Mouse (Mus musculus): ENCODE results near the gene Abtb2. TPM values are rescaled to one million over a fixed set of nuclear protein-coding genes. Genes with fewer than 3 reads are reported as not detected.
"Not testable (repeated sequence)": the region's sequence is repeated elsewhere in the genome, so short reads cannot be mapped to it uniquely, and the experiment has no call there.

The Abtb2 gene
- 13.8 and 16.5 TPM in 2 replicates for polyA plus RNA-seq (2015; fragmentation: Nextera tagmentation; extraction: Ambion mirVana)

- H3K9ac ChIP-seq: peak within 1 kb of the TSS; percentile 56
- H3K9me3 ChIP-seq (replicated peaks): no peaks in the 10 kb centered on the region
- peak within 1 kb of the TSS; percentile 96 for H3K4me2 ChIP-seq (replicated peaks)
- peak; percentile 95 for ATAC-seq (ENCODE audit: insufficient number of reproducible peaks, low FRiP score, low TSS enrichment, low read depth)
- peak within 1 kb of the TSS; percentile 91 for H3K27ac ChIP-seq (replicated peaks)
- peak within 1 kb of the TSS; percentile 79 for H3K4me3 ChIP-seq (replicated peaks)
- under 1% methylated on average over 34 of the region's 34 CpGs for WGBS
- peaks cover 47% of the 10 kb centered on the region for H3K4me1 ChIP-seq
- no peaks in the 10 kb centered on the region for H3K36me3 ChIP-seq
- peaks cover 6% of the 10 kb centered on the region for H3K27me3 ChIP-seq
Observed at GRCm38 (mm10) chr2:103565732-103566422, at the start of gene Abtb2. TSS of gene Abtb2 (plus strand) at chr2:103566310.

GRCm38 (mm10) chr2:103516472-103516871, 49.6 kb upstream of the Abtb2 start:
- WGBS: 19% methylated on average over 1 of the region's 1 CpGs
- Histone ChIP-seq H3K4me2 (replicated peaks) (no peak overlapping the region), H3K27me3 (no peaks in the 10 kb centered on the region), H3K9me3 (replicated peaks) (no peaks in the 10 kb centered on the region), H3K36me3 (no peaks in the 10 kb centered on the region), H3K4me1 (no peaks in the 10 kb centered on the region), H3K4me3 (replicated peaks) (no peak overlapping the region), H3K9ac (no peak overlapping the region), H3K27ac (replicated peaks) (no peak overlapping the region)
- ATAC-seq (ENCODE audit: insufficient number of reproducible peaks, low FRiP score, low TSS enrichment, low read depth): no peak

DNA sequence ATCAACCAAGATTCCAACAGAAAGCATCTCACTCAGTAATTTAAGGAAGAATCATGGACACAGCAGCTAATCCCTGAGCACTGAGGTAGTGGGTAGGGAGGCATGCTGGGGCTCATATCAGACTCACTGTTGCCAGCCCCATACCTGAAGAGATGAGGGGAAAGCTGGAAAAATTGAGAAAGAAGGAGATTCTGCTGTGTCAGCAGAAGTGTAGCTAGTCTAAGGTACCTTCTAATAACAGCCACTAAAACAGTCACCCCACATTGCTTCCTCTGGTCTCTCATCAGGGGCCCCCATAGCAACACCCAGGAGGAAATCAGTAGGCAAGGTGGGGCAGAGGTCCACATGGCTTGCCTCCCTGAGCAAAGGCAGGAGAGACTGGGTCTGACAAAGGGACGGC, 40.5 kb upstream of the Abtb2 start:
- 83% methylated on average over 1 of the region's 1 CpGs for WGBS
- no peaks in the 10 kb centered on the region for H3K36me3 ChIP-seq
- H3K4me1 ChIP-seq: no peaks in the 10 kb centered on the region
- no peak overlapping the region for H3K27ac ChIP-seq (replicated peaks)
- no peak for ATAC-seq (ENCODE audit: insufficient number of reproducible peaks, low FRiP score, low TSS enrichment, low read depth)
- no peaks in the 10 kb centered on the region for H3K27me3 ChIP-seq
- no peak overlapping the region for H3K4me3 ChIP-seq (replicated peaks)
- no peak overlapping the region for H3K9ac ChIP-seq
- H3K9me3 ChIP-seq (replicated peaks): no peaks in the 10 kb centered on the region
- H3K4me2 ChIP-seq (replicated peaks): no peak overlapping the region

GRCm38 (mm10) chr2:103547132-103547531, 19.0 kb upstream of the Abtb2 start:
- no peak for ATAC-seq (ENCODE audit: insufficient number of reproducible peaks, low FRiP score, low TSS enrichment, low read depth)
- H3K36me3 ChIP-seq: no peaks in the 10 kb centered on the region
- 13% methylated on average over 2 of the region's 2 CpGs for WGBS
- H3K27ac ChIP-seq (replicated peaks): no peak overlapping the region
- H3K9me3 ChIP-seq (replicated peaks): no peaks in the 10 kb centered on the region
- no peak overlapping the region for H3K9ac ChIP-seq
- H3K4me3 ChIP-seq (replicated peaks): no peak overlapping the region
- H3K4me2 ChIP-seq (replicated peaks): no peak overlapping the region
- no peaks in the 10 kb centered on the region for H3K4me1 ChIP-seq
- no peaks in the 10 kb centered on the region for H3K27me3 ChIP-seq

- WGBS: 82% methylated on average over 2 of the region's 2 CpGs
- not testable (repeated sequence) for H3K9ac ChIP-seq; H3K4me1 ChIP-seq; ATAC-seq (ENCODE audit: insufficient number of reproducible peaks, low FRiP score, low TSS enrichment, low read depth); H3K9me3 ChIP-seq (replicated peaks); H3K27ac ChIP-seq (replicated peaks); H3K36me3 ChIP-seq; H3K4me3 ChIP-seq (replicated peaks); H3K27me3 ChIP-seq; H3K4me2 ChIP-seq (replicated peaks)
Observed at GRCm38 (mm10) chr2:103550301-103550700, 15.8 kb upstream of the Abtb2 start.

DNA sequence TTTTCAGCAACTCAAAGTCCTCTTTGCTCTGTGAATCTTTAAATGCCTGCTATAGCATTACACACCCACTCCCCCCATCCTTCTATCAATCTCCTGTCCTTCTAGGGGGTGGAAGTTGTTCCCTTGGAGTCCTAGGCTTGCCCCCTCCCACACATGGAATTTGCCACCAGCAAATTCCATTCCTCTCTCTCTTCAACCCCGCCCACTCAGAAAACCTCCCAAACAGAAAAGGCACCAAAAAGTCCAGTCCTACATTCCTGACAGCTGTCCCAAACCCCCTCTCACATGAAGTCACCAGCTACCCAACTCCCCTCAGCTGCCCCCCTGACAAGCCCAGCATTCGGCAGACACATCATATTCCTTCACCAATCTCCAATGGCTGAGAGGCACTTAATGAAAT, 12.1 kb upstream of the Abtb2 start:
- 31% methylated on average over 2 of the region's 2 CpGs for WGBS
- no peak for ATAC-seq (ENCODE audit: insufficient number of reproducible peaks, low FRiP score, low TSS enrichment, low read depth)
- H3K4me1 ChIP-seq: no peaks in the 10 kb centered on the region

GRCm38 (mm10) chr2:103556125-103556877, 9.8 kb upstream of the Abtb2 start:
- no peak overlapping the region for H3K9ac ChIP-seq
- 49% methylated on average over 10 of the region's 10 CpGs for WGBS
- no peaks in the 10 kb centered on the region for H3K9me3 ChIP-seq (replicated peaks)
- H3K36me3 ChIP-seq: no peaks in the 10 kb centered on the region
- no peaks in the 10 kb centered on the region for H3K4me1 ChIP-seq
- H3K4me3 ChIP-seq (replicated peaks): no peak overlapping the region
- H3K4me2 ChIP-seq (replicated peaks): no peak overlapping the region
- ATAC-seq (ENCODE audit: insufficient number of reproducible peaks, low FRiP score, low TSS enrichment, low read depth): no peak
- no peak overlapping the region for H3K27ac ChIP-seq (replicated peaks)
- no peaks in the 10 kb centered on the region for H3K27me3 ChIP-seq

More for the DNA sequence above, 12.1 kb upstream of the Abtb2 start:
- H3K4me2 ChIP-seq (replicated peaks): no peak overlapping the region
- no peak overlapping the region for H3K9ac ChIP-seq
- no peaks in the 10 kb centered on the region for H3K9me3 ChIP-seq (replicated peaks)
- H3K4me3 ChIP-seq (replicated peaks): no peak overlapping the region
- H3K27ac ChIP-seq (replicated peaks): no peak overlapping the region
- H3K27me3 ChIP-seq: no peaks in the 10 kb centered on the region
- no peaks in the 10 kb centered on the region for H3K36me3 ChIP-seq

DNA sequence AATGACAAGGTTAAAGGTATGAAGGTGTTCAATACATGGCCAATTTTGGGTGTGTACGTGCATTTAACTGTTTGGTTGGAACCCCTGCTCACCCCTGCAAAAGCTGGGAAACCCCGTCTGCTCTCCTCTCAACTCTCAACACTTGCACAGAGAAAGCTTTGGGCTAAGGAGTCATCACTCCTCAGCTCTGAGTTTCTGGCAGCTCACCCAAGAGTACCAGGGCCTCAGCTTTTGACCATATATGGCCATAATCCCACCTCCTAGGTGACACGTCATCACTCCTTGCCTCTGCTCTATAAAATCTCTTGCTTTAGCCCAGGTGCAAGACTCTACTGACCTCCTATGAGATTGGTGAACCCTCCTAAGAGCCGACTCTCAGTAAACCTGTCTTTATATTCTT, 5.2 kb upstream of the Abtb2 start:
- Histone ChIP-seq H3K27me3 (peaks cover 6% of the 10 kb centered on the region), H3K4me2 (replicated peaks) (no peak overlapping the region), H3K9ac (no peak overlapping the region), H3K4me3 (replicated peaks) (no peak overlapping the region), H3K9me3 (replicated peaks) (no peaks in the 10 kb centered on the region), H3K4me1 (peaks cover 12% of the 10 kb centered on the region), H3K27ac (replicated peaks) (no peak overlapping the region), H3K36me3 (no peaks in the 10 kb centered on the region)
- 68% methylated on average over 4 of the region's 4 CpGs for WGBS
- ATAC-seq (ENCODE audit: insufficient number of reproducible peaks, low FRiP score, low TSS enrichment, low read depth): no peak

GRCm38 (mm10) chr2:103564427-103565023, 1.6 kb upstream of the Abtb2 start:
- peaks cover 34% of the 10 kb centered on the region for H3K4me1 ChIP-seq
- no peak overlapping the region for H3K27ac ChIP-seq (replicated peaks)
- peaks cover 6% of the 10 kb centered on the region for H3K27me3 ChIP-seq
- H3K9ac ChIP-seq: no peak overlapping the region
- H3K36me3 ChIP-seq: no peaks in the 10 kb centered on the region
- no peak for ATAC-seq (ENCODE audit: insufficient number of reproducible peaks, low FRiP score, low TSS enrichment, low read depth)
- H3K9me3 ChIP-seq (replicated peaks): no peaks in the 10 kb centered on the region
- peak overlapping the region; percentile 79 for H3K4me3 ChIP-seq (replicated peaks)
- WGBS: 12% methylated on average over 8 of the region's 8 CpGs
- H3K4me2 ChIP-seq (replicated peaks): peak overlapping the region; percentile 96

DNA sequence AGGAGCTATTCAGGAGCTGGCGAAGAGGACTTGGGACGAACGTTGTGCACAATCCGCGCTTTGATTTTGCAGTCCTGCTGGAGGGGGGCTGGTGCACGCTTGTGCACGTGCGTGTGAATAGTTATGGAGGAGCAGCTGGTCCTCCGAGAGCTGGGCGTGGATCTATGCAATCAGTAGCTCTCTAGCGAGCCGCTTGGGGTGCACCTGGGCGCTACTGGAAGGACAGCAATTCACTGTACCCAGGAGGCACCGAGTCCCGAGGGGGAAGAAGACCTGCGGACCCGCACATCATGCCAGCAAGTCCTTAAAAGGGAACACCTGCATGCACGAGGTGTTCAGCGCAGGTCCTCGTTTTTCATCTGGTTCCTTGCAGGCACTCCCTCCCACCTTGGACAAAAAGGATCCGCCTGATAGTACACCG, 929 bp upstream of the Abtb2 start:
- peaks cover 41% of the 10 kb centered on the region for H3K4me1 ChIP-seq
- peaks cover 6% of the 10 kb centered on the region for H3K27me3 ChIP-seq
- H3K36me3 ChIP-seq: no peaks in the 10 kb centered on the region
- H3K9ac ChIP-seq: no peak overlapping the region; the same call in 1 of the 2 replicates
- peak overlapping the region; percentile 79 for H3K4me3 ChIP-seq (replicated peaks)
- no peak overlapping the region for H3K27ac ChIP-seq (replicated peaks)
- H3K9me3 ChIP-seq (replicated peaks): no peaks in the 10 kb centered on the region
- 1% methylated on average over 22 of the region's 22 CpGs for WGBS
- no peak for ATAC-seq (ENCODE audit: insufficient number of reproducible peaks, low FRiP score, low TSS enrichment, low read depth)
- peak overlapping the region; percentile 96 for H3K4me2 ChIP-seq (replicated peaks)

GRCm38 (mm10) chr2:103566423-103566712, 258 bp downstream of the Abtb2 start:
- Histone ChIP-seq H3K4me1 (peaks cover 50% of the 10 kb centered on the region), H3K9me3 (replicated peaks) (no peaks in the 10 kb centered on the region), H3K27ac (replicated peaks) (peak overlapping the region; percentile 91), H3K4me2 (replicated peaks) (peak overlapping the region; percentile 96), H3K4me3 (replicated peaks) (peak overlapping the region; percentile 79), H3K27me3 (peaks cover 6% of the 10 kb centered on the region), H3K9ac (peak overlapping the region; percentile 56), H3K36me3 (no peaks in the 10 kb centered on the region)
- WGBS: under 1% methylated on average over 40 of the region's 40 CpGs
- ATAC-seq (ENCODE audit: insufficient number of reproducible peaks, low FRiP score, low TSS enrichment, low read depth): peak; percentile 39
